Mouse (Mus musculus): Measurements from ENCODE around the gene Egfl7.

DNA sequence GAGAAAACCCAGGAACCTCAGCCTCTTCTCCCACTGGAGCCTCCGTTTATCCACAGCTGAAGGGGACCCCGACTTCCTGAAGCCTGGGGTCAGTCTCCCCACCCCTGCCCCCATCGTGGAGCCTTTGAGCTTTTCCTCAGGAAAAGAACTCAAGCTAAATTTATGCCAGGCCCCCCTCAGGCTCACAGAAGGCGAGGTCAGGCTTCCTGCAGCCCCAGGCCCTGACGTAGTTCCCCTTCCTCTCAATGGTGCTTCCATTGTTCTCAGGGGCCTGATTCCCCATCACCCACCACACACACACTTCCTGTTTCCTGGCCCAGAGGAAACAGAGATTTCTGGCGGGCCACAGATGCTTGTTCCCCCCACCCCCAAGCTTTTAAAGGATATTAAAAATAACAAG lies 1.4 kb upstream of the Egfl7 start:
- TF ChIP-seq POLR2A (IDR thresholded peaks at IDR 0.05; ENCODE audit: borderline replicate concordance, extremely low read depth, low read depth, low read length) (0 out of 2 replicates have a peak, but pooled peaks have one; percentile 17), CTCF (IDR thresholded peaks at IDR 0.05; ENCODE audit: insufficient read depth, low read length) (no peak)

Data from lung, adult 2 months (tissue).